ENCODE assay signal across 15 mouse cellular contexts in genomic region chr9:60449498-60449897, GRCm38 (mm10).
"Had no signal": no experiment of that assay in that cellular context is flagged by ENCODE, and none has a peak within 500 bp of the region (broad histone marks: within the 10 kb centered on the region; RNA-seq: fewer than 3 reads in every experiment).

No protein-coding gene starts in this region.

- DNase-seq: retina, postnatal 1 day; right cerebral cortex, adult 18-20 months; right cerebral cortex, postnatal 14 days; right cerebral cortex, postnatal 25 days; right cerebral cortex, postnatal 4 days; spleen, adult 18-20 months; thymus, adult 18-20 months; thymus, adult 2 months; thymus, postnatal 14 days; thymus, postnatal 25 days; thymus, postnatal 36 days; thymus, postnatal 4 days had no signal

- H3K36me3 ChIP-seq: neural tube, embryonic 12.5 days; neural tube, embryonic 13.5 days; neural tube, embryonic 15.5 days had no signal

- H3K27me3 ChIP-seq: neural tube, embryonic 12.5 days; neural tube, embryonic 13.5 days; neural tube, embryonic 15.5 days had no signal

- H3K27ac ChIP-seq: neural tube, embryonic 12.5 days; neural tube, embryonic 13.5 days; neural tube, embryonic 15.5 days had no signal

- H3K4me1 ChIP-seq: neural tube, embryonic 12.5 days had no signal

- H3K9ac ChIP-seq: neural tube, embryonic 12.5 days; neural tube, embryonic 13.5 days; neural tube, embryonic 15.5 days had no signal

- H3K4me2 ChIP-seq: neural tube, embryonic 12.5 days; neural tube, embryonic 13.5 days; neural tube, embryonic 15.5 days had no signal

- H3K9me3 ChIP-seq: neural tube, embryonic 12.5 days; neural tube, embryonic 13.5 days; neural tube, embryonic 15.5 days had no signal

- H3K4me3 ChIP-seq: neural tube, embryonic 12.5 days; neural tube, embryonic 13.5 days; neural tube, embryonic 15.5 days had no signal
